Mouse (Mus musculus): Measurements from ENCODE around the gene Zbtb2. TPM values are rescaled to one million over a fixed set of nuclear protein-coding genes. Genes with fewer than 3 reads are reported as not detected.

The Zbtb2 gene
- polyA plus RNA-seq, 1 experiment from 2014 or later = 5.1 TPM

DNA sequence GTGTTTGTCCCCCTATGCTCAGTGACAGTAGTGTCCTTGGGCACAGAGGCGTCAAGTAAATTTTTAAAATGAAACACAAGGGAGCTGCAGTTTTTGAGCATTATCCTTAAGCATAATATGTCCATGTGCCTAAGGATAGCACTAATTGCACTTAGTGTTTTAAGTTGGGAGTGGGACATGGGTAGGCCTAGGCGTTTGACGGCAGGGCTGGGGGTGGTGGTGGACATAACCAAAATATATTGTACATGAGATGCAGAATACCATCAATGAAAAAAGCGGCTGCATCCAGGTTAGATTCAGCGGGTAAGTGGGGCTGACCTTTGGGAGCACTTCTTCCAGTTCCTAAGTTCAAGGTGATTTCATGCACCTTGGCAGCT, 43.8 kb upstream of the Zbtb2 start:
- WGBS = 6% methylated on average over 5 of the region's 5 CpGs
- no peak; the same call in 1 of the 2 replicates for ATAC-seq
- peak overlapping the region; percentile 68 for H3K4me3 ChIP-seq (ENCODE audit: low read depth, low read length)
- H3K9ac ChIP-seq (ENCODE audit: low read depth, low read length) = peak overlapping the region; percentile 63
- peaks cover 14% of the 10 kb centered on the region for H3K36me3 ChIP-seq (ENCODE audit: control insufficient read depth, insufficient read depth)
- no peaks in the 10 kb centered on the region for H3K27me3 ChIP-seq (replicated peaks; ENCODE audit: control insufficient read depth, insufficient read depth, low read length)
- peak overlapping the region; percentile 58 for H3K27ac ChIP-seq (ENCODE audit: low read depth, low read length)
- peak overlapping the region; percentile 61 for H3K4me2 ChIP-seq (replicated peaks; ENCODE audit: low read depth)
- no peaks in the 10 kb centered on the region for H3K4me1 ChIP-seq (replicated peaks; ENCODE audit: control insufficient read depth, insufficient read depth, low read length)
- no peak for TF ChIP-seq CTCF (IDR thresholded peaks at IDR 0.05; ENCODE audit: low read depth)
- H3K9me3 ChIP-seq (ENCODE audit: control insufficient read depth) = no peaks in the 10 kb centered on the region

DNA sequence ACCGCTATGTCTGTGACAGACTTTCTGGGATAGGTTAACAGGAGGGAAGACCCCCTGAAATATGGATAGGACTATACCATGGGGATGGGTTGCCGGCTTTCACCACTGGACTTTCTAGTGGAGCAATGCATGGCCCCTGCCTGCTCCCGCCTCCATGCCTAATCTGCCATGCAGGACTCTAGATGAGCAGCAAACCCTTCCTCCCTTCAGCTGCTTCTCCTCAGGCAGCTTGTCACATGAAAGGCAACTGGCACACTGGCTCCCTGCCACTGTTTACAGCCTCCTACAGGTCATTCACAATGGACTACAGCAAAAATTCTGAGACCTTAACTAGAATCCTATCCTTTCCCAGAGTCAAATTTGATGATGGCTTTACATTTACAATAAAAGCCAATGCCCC, 42.9 kb upstream of the Zbtb2 start:
- peaks cover 16% of the 10 kb centered on the region for H3K36me3 ChIP-seq (ENCODE audit: control insufficient read depth, insufficient read depth)
- no peak overlapping the region for H3K9ac ChIP-seq (ENCODE audit: low read depth, low read length)
- 87% methylated on average over 3 of the region's 3 CpGs for WGBS
- no peak overlapping the region for H3K27ac ChIP-seq (ENCODE audit: low read depth, low read length)
- no peaks in the 10 kb centered on the region for H3K9me3 ChIP-seq (ENCODE audit: control insufficient read depth)
- no peaks in the 10 kb centered on the region for H3K4me1 ChIP-seq (replicated peaks; ENCODE audit: control insufficient read depth, insufficient read depth, low read length)
- peak overlapping the region; percentile 61 for H3K4me2 ChIP-seq (replicated peaks; ENCODE audit: low read depth)
- H3K4me3 ChIP-seq (ENCODE audit: low read depth, low read length) = no peak overlapping the region
- no peak for ATAC-seq
- H3K27me3 ChIP-seq (replicated peaks; ENCODE audit: control insufficient read depth, insufficient read depth, low read length) = no peaks in the 10 kb centered on the region
- TF ChIP-seq CTCF (IDR thresholded peaks at IDR 0.05; ENCODE audit: low read depth) = no peak

DNA sequence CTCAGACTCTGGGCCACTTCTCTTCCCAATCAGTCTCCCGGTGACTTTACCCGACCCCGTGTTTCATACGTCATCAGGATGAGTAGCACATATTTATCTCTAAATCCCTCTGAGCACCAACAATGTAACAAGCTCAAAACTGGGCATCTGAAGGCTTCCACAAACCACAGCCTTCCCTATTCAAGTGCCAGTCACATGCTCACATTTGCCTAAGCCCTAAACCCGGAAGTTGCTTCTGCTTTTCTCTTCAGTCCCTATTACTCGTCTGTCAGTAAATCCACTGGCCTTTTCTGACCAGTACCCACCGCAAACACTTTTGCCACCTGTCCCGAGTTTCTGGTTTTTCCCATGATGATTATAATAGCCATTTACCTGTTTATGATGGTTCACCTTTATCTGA, 42.5 kb upstream of the Zbtb2 start:
- Histone ChIP-seq H3K9ac (ENCODE audit: low read depth, low read length) (no peak overlapping the region), H3K4me1 (replicated peaks; ENCODE audit: control insufficient read depth, insufficient read depth, low read length) (no peaks in the 10 kb centered on the region), H3K36me3 (ENCODE audit: control insufficient read depth, insufficient read depth) (peaks cover 19% of the 10 kb centered on the region), H3K27me3 (replicated peaks; ENCODE audit: control insufficient read depth, insufficient read depth, low read length) (no peaks in the 10 kb centered on the region), H3K27ac (ENCODE audit: low read depth, low read length) (no peak overlapping the region), H3K4me2 (replicated peaks; ENCODE audit: low read depth) (peak overlapping the region; percentile 61; the same call in 1 of the 2 replicates), H3K9me3 (ENCODE audit: control insufficient read depth) (no peaks in the 10 kb centered on the region), H3K4me3 (ENCODE audit: low read depth, low read length) (no peak overlapping the region)
- no peak for ATAC-seq
- 82% methylated on average over 8 of the region's 8 CpGs for WGBS
- TF ChIP-seq CTCF (IDR thresholded peaks at IDR 0.05; ENCODE audit: low read depth) = no peak

DNA sequence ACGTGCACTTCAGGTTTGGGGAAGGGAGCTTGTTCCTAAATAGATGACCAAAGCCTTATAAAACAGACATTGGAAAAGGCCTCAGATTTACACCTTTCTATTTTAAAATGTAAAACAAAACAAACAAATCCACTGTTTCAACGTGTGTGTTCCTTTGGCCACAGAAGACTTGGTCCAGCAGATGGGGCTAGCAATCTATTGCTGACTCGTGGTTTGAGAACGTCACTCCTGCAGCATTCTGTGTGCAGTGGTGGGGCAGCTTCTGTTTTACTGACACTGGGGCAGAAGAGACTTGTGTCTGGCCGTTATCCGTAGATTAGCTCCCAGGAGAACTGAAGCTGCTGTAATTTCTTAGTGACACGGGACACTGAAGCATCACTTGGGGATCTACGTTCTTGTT, 37.3 kb upstream of the Zbtb2 start:
- H3K4me3 ChIP-seq (ENCODE audit: low read depth, low read length) = no peak overlapping the region
- no peaks in the 10 kb centered on the region for H3K9me3 ChIP-seq (ENCODE audit: control insufficient read depth)
- no peaks in the 10 kb centered on the region for H3K27me3 ChIP-seq (replicated peaks; ENCODE audit: control insufficient read depth, insufficient read depth, low read length)
- H3K36me3 ChIP-seq (ENCODE audit: control insufficient read depth, insufficient read depth) = peaks cover 55% of the 10 kb centered on the region
- no peak for ATAC-seq
- peak; percentile 68 for TF ChIP-seq CTCF (IDR thresholded peaks at IDR 0.05; ENCODE audit: low read depth)
- H3K4me1 ChIP-seq (replicated peaks; ENCODE audit: control insufficient read depth, insufficient read depth, low read length) = no peaks in the 10 kb centered on the region
- 68% methylated on average over 8 of the region's 8 CpGs for WGBS
- H3K4me2 ChIP-seq (replicated peaks; ENCODE audit: low read depth) = no peak overlapping the region
- H3K27ac ChIP-seq (ENCODE audit: low read depth, low read length) = no peak overlapping the region
- H3K9ac ChIP-seq (ENCODE audit: low read depth, low read length) = no peak overlapping the region

DNA sequence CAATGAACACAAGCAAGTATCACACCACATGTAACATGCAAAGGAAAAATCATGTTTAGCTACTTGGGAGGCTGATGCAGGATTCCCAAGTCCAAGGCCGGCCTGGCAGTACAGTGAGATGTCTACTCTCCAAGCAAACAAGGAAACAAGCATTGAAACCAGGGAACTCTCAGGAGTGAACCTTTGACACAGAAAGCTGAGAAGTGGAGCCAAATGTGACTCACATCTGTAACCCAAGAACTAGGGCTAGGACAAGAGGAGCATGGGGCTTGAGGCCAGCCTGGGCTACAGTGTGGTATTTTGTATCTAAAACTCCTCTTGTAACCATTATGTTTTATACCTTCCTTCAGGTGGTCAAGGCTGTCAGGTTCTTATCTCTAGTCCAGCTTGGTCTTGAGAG, 19.3 kb upstream of the Zbtb2 start:
- Histone ChIP-seq H3K9me3 (ENCODE audit: control insufficient read depth) (no peaks in the 10 kb centered on the region), H3K27me3 (replicated peaks; ENCODE audit: control insufficient read depth, insufficient read depth, low read length) (no peaks in the 10 kb centered on the region), H3K4me1 (replicated peaks; ENCODE audit: control insufficient read depth, insufficient read depth, low read length) (no peaks in the 10 kb centered on the region), H3K36me3 (ENCODE audit: control insufficient read depth, insufficient read depth) (peaks cover 55% of the 10 kb centered on the region), H3K4me3 (ENCODE audit: low read depth, low read length) (no peak overlapping the region), H3K27ac (ENCODE audit: low read depth, low read length) (no peak overlapping the region), H3K9ac (ENCODE audit: low read depth, low read length) (no peak overlapping the region), H3K4me2 (replicated peaks; ENCODE audit: low read depth) (no peak overlapping the region)
- TF ChIP-seq CTCF (IDR thresholded peaks at IDR 0.05; ENCODE audit: low read depth) = no peak
- 76% methylated on average over 1 of the region's 1 CpGs for WGBS
- no peak; the same call in 1 of the 2 replicates for ATAC-seq

DNA sequence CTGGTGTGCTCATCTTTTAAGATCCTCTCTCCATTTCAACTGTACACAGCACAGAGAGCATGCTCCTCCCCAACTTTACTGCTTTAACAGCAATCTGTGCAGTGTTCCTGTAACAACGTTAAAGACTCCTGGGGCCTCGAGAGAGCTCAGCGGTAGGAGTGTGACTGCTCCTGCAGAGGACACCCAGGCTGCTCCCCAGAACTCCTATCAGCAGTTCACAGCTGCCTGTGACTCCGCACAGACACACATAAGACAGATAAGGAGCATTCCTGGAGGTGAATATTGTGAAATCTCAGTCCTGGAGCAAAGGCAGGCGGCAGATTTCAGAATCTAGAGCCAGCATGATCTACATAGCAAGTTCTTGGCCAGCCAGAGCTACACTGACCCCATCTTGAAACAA, 17.6 kb upstream of the Zbtb2 start:
- peaks cover 52% of the 10 kb centered on the region for H3K36me3 ChIP-seq (ENCODE audit: control insufficient read depth, insufficient read depth)
- TF ChIP-seq CTCF (IDR thresholded peaks at IDR 0.05; ENCODE audit: low read depth) = no peak
- WGBS = 41% methylated on average over 5 of the region's 5 CpGs
- no peak overlapping the region for H3K4me3 ChIP-seq (ENCODE audit: low read depth, low read length)
- no peak overlapping the region for H3K4me2 ChIP-seq (replicated peaks; ENCODE audit: low read depth)
- H3K4me1 ChIP-seq (replicated peaks; ENCODE audit: control insufficient read depth, insufficient read depth, low read length) = no peaks in the 10 kb centered on the region
- H3K27ac ChIP-seq (ENCODE audit: low read depth, low read length) = no peak overlapping the region
- peak; percentile 74 for ATAC-seq
- H3K27me3 ChIP-seq (replicated peaks; ENCODE audit: control insufficient read depth, insufficient read depth, low read length) = no peaks in the 10 kb centered on the region
- no peaks in the 10 kb centered on the region for H3K9me3 ChIP-seq (ENCODE audit: control insufficient read depth)
- no peak overlapping the region for H3K9ac ChIP-seq (ENCODE audit: low read depth, low read length)
